Mouse (Mus musculus) layer of hippocampus, postnatal 25 days (tissue): Measurements from ENCODE around the gene Vps37c. TPM values are rescaled to one million over a fixed set of nuclear protein-coding genes. Genes with fewer than 3 reads are reported as not detected.

Experiments used
- DNase-seq, 2 experiments: peaks; one replicate each; pipeline ENCODE4 v3.0.0; 2022; ENCODE audit warnings: mixed read lengths in 2 of 2, low spot score in 1 of 2; ENCODE audit errors: extremely low spot score in 1 of 2
- total RNA-seq, 2 experiments: library from RNA; stranded (reverse); gene quantifications; 2 replicates each; pipeline ENCODE4 v1.2.3; 2021

The Vps37c gene
- total RNA-seq: 10 to 100 TPM; 24.8 to 28.0 TPM

- peak; percentile 90 to 93 for DNase-seq
These were observed at the start of gene Vps37c for GRCm38 (mm10) chr19:10688537-10689352. Gene Vps37c, plus strand, starts transcription at chr19:10688735.

GRCm38 (mm10) chr19:10640080-10640479, 48.5 kb upstream of the Vps37c start:
- DNase-seq: no peak

- DNase-seq: no peak
These were observed 47.8 kb upstream of the Vps37c start for GRCm38 (mm10) chr19:10640589-10641378.

GRCm38 (mm10) chr19:10645616-10646015, 42.9 kb upstream of the Vps37c start:
- no peak for DNase-seq

GRCm38 (mm10) chr19:10648156-10648555, 40.4 kb upstream of the Vps37c start:
- DNase-seq: no peak

- no peak for DNase-seq
These were observed 32.5 kb upstream of the Vps37c start for GRCm38 (mm10) chr19:10656058-10656457.

GRCm38 (mm10) chr19:10657742-10658141, 30.8 kb upstream of the Vps37c start:
- DNase-seq: no peak

- DNase-seq: no peak
These were observed 30.1 kb upstream of the Vps37c start for GRCm38 (mm10) chr19:10658406-10658805.

GRCm38 (mm10) chr19:10661373-10661772, 27.2 kb upstream of the Vps37c start:
- no peak for DNase-seq

- DNase-seq: no peak
These were observed 26.6 kb upstream of the Vps37c start for GRCm38 (mm10) chr19:10661919-10662318.

GRCm38 (mm10) chr19:10662665-10663064, 25.9 kb upstream of the Vps37c start:
- no peak for DNase-seq

GRCm38 (mm10) chr19:10665093-10665492, 23.4 kb upstream of the Vps37c start:
- no peak for DNase-seq

- peak; percentile 56 to 83 for DNase-seq
These were observed 23.0 kb upstream of the Vps37c start for GRCm38 (mm10) chr19:10665499-10665898.

- DNase-seq: no peak
These were observed 17.2 kb upstream of the Vps37c start for GRCm38 (mm10) chr19:10671319-10671718.

- no peak for DNase-seq
These were observed 16.6 kb upstream of the Vps37c start for GRCm38 (mm10) chr19:10671854-10672417.

GRCm38 (mm10) chr19:10673275-10673674, 15.3 kb upstream of the Vps37c start:
- no peak for DNase-seq

- DNase-seq: no peak
These were observed 11.9 kb upstream of the Vps37c start for GRCm38 (mm10) chr19:10676656-10677055.

- peak; percentile 73 to 94 for DNase-seq
These were observed 10.4 kb upstream of the Vps37c start, which contains the start of gene Pga5 for GRCm38 (mm10) chr19:10677915-10678771. Gene Pga5, minus strand, starts transcription at chr19:10678071.

- no peak for DNase-seq
These were observed 9.8 kb upstream of the Vps37c start for GRCm38 (mm10) chr19:10678772-10679067.

GRCm38 (mm10) chr19:10681571-10681970, 7.0 kb upstream of the Vps37c start:
- no peak for DNase-seq
